Mouse (Mus musculus): ENCODE data around the gene Ranbp3. TPM values are rescaled to one million over a fixed set of nuclear protein-coding genes. Genes with fewer than 3 reads are reported as not detected.

Ranbp3 gene
- polyA plus RNA-seq, 1 experiment from 2014 or later, result 107 TPM

- H3K36me3 ChIP-seq (ENCODE audit: control insufficient read depth, insufficient read depth, low read length), result peaks cover 17% of the 10 kb centered on the region
- no peak for ATAC-seq
- no peaks in the 10 kb centered on the region for H3K4me1 ChIP-seq (ENCODE audit: control insufficient read depth, insufficient read depth, low read length)
- no peaks in the 10 kb centered on the region for H3K27me3 ChIP-seq (ENCODE audit: control insufficient read depth, insufficient read depth, low read depth, low read length)
- whole genome bisulfite sequencing, result 92% methylated on average over 4 of the region's 4 CpGs
- no peak overlapping the region for H3K27ac ChIP-seq (ENCODE audit: low read length)
- H3K4me2 ChIP-seq (ENCODE audit: low read length), result no peak overlapping the region
- H3K9ac ChIP-seq (ENCODE audit: low read depth, low read length), result no peak overlapping the region
- H3K9me3 ChIP-seq (replicated peaks; ENCODE audit: control insufficient read depth, low read length, poor library complexity, severe bottlenecking), result no peaks in the 10 kb centered on the region
- H3K4me3 ChIP-seq (ENCODE audit: low read depth, low read length), result no peak overlapping the region
Measured at GRCm38 (mm10) chr17:56686801-56687200, 13.7 kb downstream of the Ranbp3 start.

- Histone ChIP-seq H3K4me1 (ENCODE audit: control insufficient read depth, insufficient read depth, low read length) (no peaks in the 10 kb centered on the region), H3K36me3 (ENCODE audit: control insufficient read depth, insufficient read depth, low read length) (peaks cover 14% of the 10 kb centered on the region), H3K9me3 (replicated peaks; ENCODE audit: control insufficient read depth, low read length, poor library complexity, severe bottlenecking) (no peaks in the 10 kb centered on the region), H3K9ac (ENCODE audit: low read depth, low read length) (no peak overlapping the region), H3K4me3 (ENCODE audit: low read depth, low read length) (no peak overlapping the region), H3K4me2 (ENCODE audit: low read length) (no peak overlapping the region), H3K27me3 (ENCODE audit: control insufficient read depth, insufficient read depth, low read depth, low read length) (no peaks in the 10 kb centered on the region), H3K27ac (ENCODE audit: low read length) (no peak overlapping the region)
- no peak for ATAC-seq
Measured at GRCm38 (mm10) chr17:56688045-56688444, 15.0 kb downstream of the Ranbp3 start.

- H3K4me2 ChIP-seq (ENCODE audit: low read length), result no peak overlapping the region
- H3K36me3 ChIP-seq (ENCODE audit: control insufficient read depth, insufficient read depth, low read length), result peaks cover 15% of the 10 kb centered on the region
- no peaks in the 10 kb centered on the region for H3K27me3 ChIP-seq (ENCODE audit: control insufficient read depth, insufficient read depth, low read depth, low read length)
- H3K9me3 ChIP-seq (replicated peaks; ENCODE audit: control insufficient read depth, low read length, poor library complexity, severe bottlenecking), result no peaks in the 10 kb centered on the region
- ATAC-seq, result no peak
- no peak overlapping the region for H3K9ac ChIP-seq (ENCODE audit: low read depth, low read length)
- WGBS, result 91% methylated on average over 2 of the region's 2 CpGs
- no peak overlapping the region for H3K4me3 ChIP-seq (ENCODE audit: low read depth, low read length)
- peaks cover 4% of the 10 kb centered on the region; the same call in 1 of the 2 replicates for H3K4me1 ChIP-seq (ENCODE audit: control insufficient read depth, insufficient read depth, low read length)
- no peak overlapping the region for H3K27ac ChIP-seq (ENCODE audit: low read length)
Measured at GRCm38 (mm10) chr17:56688689-56689088, 15.6 kb downstream of the Ranbp3 start.

- Histone ChIP-seq H3K27me3 (ENCODE audit: control insufficient read depth, insufficient read depth, low read depth, low read length) (no peaks in the 10 kb centered on the region), H3K4me3 (ENCODE audit: low read depth, low read length) (no peak overlapping the region), H3K36me3 (ENCODE audit: control insufficient read depth, insufficient read depth, low read length) (peaks cover 25% of the 10 kb centered on the region), H3K4me2 (ENCODE audit: low read length) (no peak overlapping the region), H3K4me1 (ENCODE audit: control insufficient read depth, insufficient read depth, low read length) (peaks cover 4% of the 10 kb centered on the region; the same call in 1 of the 2 replicates), H3K27ac (ENCODE audit: low read length) (peak overlapping the region; percentile 30; the same call in 1 of the 2 replicates), H3K9me3 (replicated peaks; ENCODE audit: control insufficient read depth, low read length, poor library complexity, severe bottlenecking) (no peaks in the 10 kb centered on the region), H3K9ac (ENCODE audit: low read depth, low read length) (no peak overlapping the region)
- no peak for ATAC-seq
- 63% methylated on average over 1 of the region's 1 CpGs for WGBS
Measured at GRCm38 (mm10) chr17:56693395-56693794, 20.3 kb downstream of the Ranbp3 start.

GRCm38 (mm10) chr17:56693851-56694310 is 20.8 kb downstream of the Ranbp3 start:
- H3K27ac ChIP-seq (ENCODE audit: low read length), result peak overlapping the region; percentile 30

GRCm38 (mm10) chr17:56700451-56700850 is 27.4 kb downstream of the Ranbp3 start:
- Histone ChIP-seq H3K9ac (ENCODE audit: low read depth, low read length) (no peak overlapping the region), H3K27me3 (ENCODE audit: control insufficient read depth, insufficient read depth, low read depth, low read length) (no peaks in the 10 kb centered on the region), H3K9me3 (replicated peaks; ENCODE audit: control insufficient read depth, low read length, poor library complexity, severe bottlenecking) (no peaks in the 10 kb centered on the region), H3K27ac (ENCODE audit: low read length) (no peak overlapping the region), H3K36me3 (ENCODE audit: control insufficient read depth, insufficient read depth, low read length) (peaks cover 55% of the 10 kb centered on the region), H3K4me2 (ENCODE audit: low read length) (no peak overlapping the region), H3K4me3 (ENCODE audit: low read depth, low read length) (no peak overlapping the region), H3K4me1 (ENCODE audit: control insufficient read depth, insufficient read depth, low read length) (no peaks in the 10 kb centered on the region)
- no peak for ATAC-seq
- 96% methylated on average over 2 of the region's 2 CpGs for WGBS

More at GRCm38 (mm10) chr17:56693851-56694310, 20.8 kb downstream of the Ranbp3 start:
- Histone ChIP-seq H3K9me3 (replicated peaks; ENCODE audit: control insufficient read depth, low read length, poor library complexity, severe bottlenecking) (no peaks in the 10 kb centered on the region), H3K4me1 (ENCODE audit: control insufficient read depth, insufficient read depth, low read length) (peaks cover 4% of the 10 kb centered on the region; the same call in 1 of the 2 replicates), H3K4me3 (ENCODE audit: low read depth, low read length) (no peak overlapping the region), H3K9ac (ENCODE audit: low read depth, low read length) (no peak overlapping the region), H3K27me3 (ENCODE audit: control insufficient read depth, insufficient read depth, low read depth, low read length) (no peaks in the 10 kb centered on the region), H3K36me3 (ENCODE audit: control insufficient read depth, insufficient read depth, low read length) (peaks cover 30% of the 10 kb centered on the region), H3K4me2 (ENCODE audit: low read length) (no peak overlapping the region)
- 55% methylated on average over 6 of the region's 6 CpGs for WGBS
- ATAC-seq, result peak; percentile 39

GRCm38 (mm10) chr17:56703038-56703437 is 29.9 kb downstream of the Ranbp3 start:
- no peak for ATAC-seq

GRCm38 (mm10) chr17:56706515-56706914 is 33.4 kb downstream of the Ranbp3 start:
- Histone ChIP-seq H3K4me1 (ENCODE audit: control insufficient read depth, insufficient read depth, low read length) (no peaks in the 10 kb centered on the region), H3K27me3 (ENCODE audit: control insufficient read depth, insufficient read depth, low read depth, low read length) (no peaks in the 10 kb centered on the region), H3K4me3 (ENCODE audit: low read depth, low read length) (no peak overlapping the region), H3K9ac (ENCODE audit: low read depth, low read length) (no peak overlapping the region), H3K27ac (ENCODE audit: low read length) (no peak overlapping the region), H3K4me2 (ENCODE audit: low read length) (no peak overlapping the region), H3K36me3 (ENCODE audit: control insufficient read depth, insufficient read depth, low read length) (peaks cover 67% of the 10 kb centered on the region), H3K9me3 (replicated peaks; ENCODE audit: control insufficient read depth, low read length, poor library complexity, severe bottlenecking) (no peaks in the 10 kb centered on the region)
- 100% methylated on average over 1 of the region's 1 CpGs for WGBS
- ATAC-seq, result no peak

More at GRCm38 (mm10) chr17:56703038-56703437, 29.9 kb downstream of the Ranbp3 start:
- Histone ChIP-seq H3K27me3 (ENCODE audit: control insufficient read depth, insufficient read depth, low read depth, low read length) (no peaks in the 10 kb centered on the region), H3K9me3 (replicated peaks; ENCODE audit: control insufficient read depth, low read length, poor library complexity, severe bottlenecking) (no peaks in the 10 kb centered on the region), H3K4me3 (ENCODE audit: low read depth, low read length) (no peak overlapping the region), H3K4me1 (ENCODE audit: control insufficient read depth, insufficient read depth, low read length) (no peaks in the 10 kb centered on the region), H3K36me3 (ENCODE audit: control insufficient read depth, insufficient read depth, low read length) (peaks cover 64% of the 10 kb centered on the region), H3K9ac (ENCODE audit: low read depth, low read length) (no peak overlapping the region), H3K27ac (ENCODE audit: low read length) (no peak overlapping the region), H3K4me2 (ENCODE audit: low read length) (no peak overlapping the region)
- 87% methylated on average over 4 of the region's 4 CpGs for WGBS

GRCm38 (mm10) chr17:56708692-56709091 is 35.6 kb downstream of the Ranbp3 start:
- no peak for ATAC-seq
- Histone ChIP-seq H3K9ac (ENCODE audit: low read depth, low read length) (no peak overlapping the region), H3K27me3 (ENCODE audit: control insufficient read depth, insufficient read depth, low read depth, low read length) (no peaks in the 10 kb centered on the region), H3K4me2 (ENCODE audit: low read length) (no peak overlapping the region), H3K4me3 (ENCODE audit: low read depth, low read length) (no peak overlapping the region), H3K4me1 (ENCODE audit: control insufficient read depth, insufficient read depth, low read length) (no peaks in the 10 kb centered on the region), H3K36me3 (ENCODE audit: control insufficient read depth, insufficient read depth, low read length) (peaks cover 67% of the 10 kb centered on the region), H3K9me3 (replicated peaks; ENCODE audit: control insufficient read depth, low read length, poor library complexity, severe bottlenecking) (no peaks in the 10 kb centered on the region), H3K27ac (ENCODE audit: low read length) (no peak overlapping the region)
- WGBS, result 77% methylated on average over 4 of the region's 4 CpGs

All from midbrain, embryonic 16.5 days (tissue).